Mouse (Mus musculus) testis, adult 2 months (tissue): Measurements from ENCODE around the gene Vac14.

Experiments
- CTCF ChIP-seq: fragments of 200-500 bp; IDR thresholded peaks from 2 replicates; pipeline ENCODE4 v1.5.1; 2012; ENCODE audit warnings: low read depth, mild to moderate bottlenecking, inconsistent platforms, low read length, moderate library complexity; ENCODE audit not compliant: control insufficient read depth, insufficient read depth, insufficient replicate concordance
- POLR2A ChIP-seq: fragments of 200-500 bp; IDR thresholded peaks from 2 replicates; pipeline ENCODE4 v1.6.1; 2012; ENCODE audit warnings: low read depth, mild to moderate bottlenecking, inconsistent platforms, low read length, moderate library complexity; ENCODE audit not compliant: control insufficient read depth

DNA sequence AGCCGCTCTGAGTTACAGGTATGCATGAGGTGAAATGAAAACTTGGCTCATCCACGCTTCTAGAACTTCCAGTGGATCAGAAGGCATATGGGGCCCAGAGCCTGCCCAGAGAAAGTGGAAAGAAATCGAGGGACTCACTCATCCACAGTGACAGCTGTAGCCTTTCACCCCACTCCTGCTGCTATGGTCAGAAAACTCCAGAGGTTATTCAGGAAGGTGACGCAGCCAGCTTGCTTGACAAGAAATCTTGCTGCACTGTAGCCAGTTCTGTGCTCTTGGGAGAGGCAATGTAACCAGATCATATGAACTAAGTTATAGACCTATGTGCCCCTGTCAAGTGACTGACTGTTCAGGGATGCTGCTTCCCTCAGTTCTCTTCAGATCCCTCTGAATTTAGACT is 77.7 kb downstream of the Vac14 start:
- TF ChIP-seq CTCF (no peak), POLR2A (no peak)
